In genomic region chr3:141804133-141804532, GRCm38 (mm10) we compare ENCODE assay signal across 23 mouse cellular contexts.
"Had no signal": no experiment of that assay in that cellular context is flagged by ENCODE, and none has a peak within 500 bp of the region (broad histone marks: within the 10 kb centered on the region; RNA-seq: fewer than 3 reads in every experiment).

No protein-coding gene starts in this region.

- H3K4me1 ChIP-seq: liver, embryonic 13.5 days; liver, embryonic 15.5 days; megakaryocyte, embryonic 14.5 days; midbrain, embryonic 13.5 days; midbrain, embryonic 15.5 days; stomach, embryonic 15.5 days had no signal

- H3K4me3 ChIP-seq: liver, embryonic 13.5 days; liver, embryonic 15.5 days; megakaryocyte, embryonic 14.5 days; midbrain, embryonic 13.5 days; midbrain, embryonic 15.5 days; neural tube, embryonic 13.5 days; stomach, embryonic 15.5 days had no signal

- H3K27ac ChIP-seq: liver, embryonic 13.5 days; liver, embryonic 15.5 days; macrophage; midbrain, embryonic 13.5 days; midbrain, embryonic 15.5 days; stomach, embryonic 15.5 days; stomach, postnatal 0 days had no signal

- H3K9ac ChIP-seq: liver, embryonic 13.5 days; liver, embryonic 15.5 days; liver, postnatal 0 days; midbrain, embryonic 13.5 days; midbrain, embryonic 15.5 days; neural tube, embryonic 13.5 days; stomach, embryonic 15.5 days had no signal

- H3K4me2 ChIP-seq: liver, embryonic 11.5 days; liver, embryonic 13.5 days; liver, embryonic 15.5 days; midbrain, embryonic 11.5 days; midbrain, embryonic 13.5 days; midbrain, embryonic 15.5 days; neural tube, embryonic 13.5 days; stomach, embryonic 15.5 days had no signal

- ATAC-seq: liver, postnatal 0 days; lung, postnatal 0 days; midbrain, embryonic 13.5 days; midbrain, embryonic 15.5 days had no signal

- H3K27me3 ChIP-seq: liver, embryonic 13.5 days; liver, embryonic 15.5 days; megakaryocyte, embryonic 14.5 days; midbrain, embryonic 13.5 days; midbrain, embryonic 15.5 days; neural tube, embryonic 13.5 days; stomach, embryonic 15.5 days had no signal

- H3K9me3 ChIP-seq: liver, embryonic 13.5 days; liver, embryonic 15.5 days; megakaryocyte, embryonic 14.5 days; midbrain, embryonic 13.5 days; midbrain, embryonic 15.5 days; neural tube, embryonic 13.5 days; stomach, embryonic 15.5 days had no signal

- H3K36me3 ChIP-seq: liver, embryonic 13.5 days; liver, embryonic 15.5 days; midbrain, embryonic 13.5 days; midbrain, embryonic 15.5 days; neural tube, embryonic 13.5 days; stomach, embryonic 15.5 days had no signal

- DNase-seq: liver, embryonic 13.5 days; liver, postnatal 0 days; lung, adult 2 months; lung, postnatal 36 days; retina, postnatal 1 day; right cerebral cortex, adult 18-20 months; right cerebral cortex, postnatal 25 days; right cerebral cortex, postnatal 4 days; spleen, adult 18-20 months; thymus, adult 2 months; thymus, postnatal 25 days; thymus, postnatal 4 days had no signal
